Mouse (Mus musculus): ENCODE results near the gene Fam124b. TPM values are rescaled to one million over a fixed set of nuclear protein-coding genes. Genes with fewer than 3 reads are reported as not detected.

Fam124b gene
- polyA plus RNA-seq, 1 experiment from 2014 or later = 1.1 TPM

DNA sequence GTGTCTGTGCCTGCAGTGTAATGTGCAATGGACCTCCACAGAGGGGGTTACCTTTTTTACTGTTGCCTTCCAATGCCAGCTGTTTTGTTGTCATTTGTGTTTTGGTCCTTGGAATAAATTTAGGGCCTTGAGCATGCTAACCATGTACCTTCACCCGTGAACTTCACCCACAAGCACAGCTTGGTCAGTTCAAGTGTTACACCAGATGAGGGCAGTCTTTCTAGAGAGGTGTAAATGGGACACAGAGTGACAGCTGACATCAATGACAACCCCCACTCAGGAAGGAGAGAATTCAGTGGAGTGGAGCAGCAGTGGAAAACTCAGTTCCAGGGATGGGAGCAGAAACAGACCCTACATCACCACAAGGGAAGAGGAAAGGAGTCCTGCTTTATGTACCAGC is 12.3 kb upstream of the Fam124b start:
- Histone ChIP-seq H3K4me3 (replicated peaks) (no peak overlapping the region), H3K9me3 (replicated peaks) (no peaks in the 10 kb centered on the region), H3K36me3 (no peaks in the 10 kb centered on the region), H3K27ac (no peak overlapping the region), H3K4me1 (no peaks in the 10 kb centered on the region), H3K4me2 (no peak overlapping the region), H3K9ac (no peak overlapping the region), H3K27me3 (no peaks in the 10 kb centered on the region)
- ATAC-seq (replicated peaks; ENCODE audit: low FRiP score) = no peak
- WGBS = 81% methylated on average over 1 of the region's 1 CpGs

GRCm38 (mm10) chr1:80224839-80225412 is 6.7 kb upstream of the Fam124b start:
- 0 out of 2 replicates have a peak, but pooled peaks have one; percentile 40 for ATAC-seq (replicated peaks; ENCODE audit: low FRiP score)
- Histone ChIP-seq H3K4me1 (no peaks in the 10 kb centered on the region), H3K27me3 (no peaks in the 10 kb centered on the region), H3K36me3 (no peaks in the 10 kb centered on the region), H3K4me2 (no peak overlapping the region), H3K9me3 (replicated peaks) (no peaks in the 10 kb centered on the region), H3K9ac (no peak overlapping the region), H3K27ac (no peak overlapping the region), H3K4me3 (replicated peaks) (no peak overlapping the region)
- 20% methylated on average over 3 of the region's 3 CpGs for WGBS

DNA sequence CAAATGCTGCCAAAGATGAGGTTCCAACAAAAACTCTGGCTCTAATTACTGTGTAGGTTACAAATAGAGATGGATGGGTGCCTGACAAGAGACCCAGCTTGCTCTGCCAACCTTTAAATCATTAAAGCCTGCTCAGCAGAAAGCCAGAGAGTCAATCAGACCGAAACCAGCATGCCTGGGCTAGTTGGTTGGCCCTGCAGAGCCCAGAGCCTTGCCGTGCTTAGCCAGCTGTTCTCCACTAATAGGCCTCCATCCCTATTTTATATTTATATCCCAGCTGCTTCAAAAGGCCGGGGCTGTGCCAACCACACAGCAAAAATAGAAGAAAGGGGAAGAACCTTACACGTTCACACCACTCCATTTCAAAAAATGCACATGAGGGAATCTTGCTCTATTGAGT is 2.9 kb upstream of the Fam124b start:
- 43% methylated on average over 4 of the region's 4 CpGs for WGBS
- H3K4me3 ChIP-seq (replicated peaks) = no peak overlapping the region
- H3K36me3 ChIP-seq = no peaks in the 10 kb centered on the region
- H3K4me1 ChIP-seq = no peaks in the 10 kb centered on the region
- no peak overlapping the region for H3K9ac ChIP-seq
- H3K27ac ChIP-seq = no peak overlapping the region
- ATAC-seq (replicated peaks; ENCODE audit: low FRiP score) = no peak
- no peaks in the 10 kb centered on the region for H3K9me3 ChIP-seq (replicated peaks)
- no peaks in the 10 kb centered on the region for H3K27me3 ChIP-seq
- H3K4me2 ChIP-seq = no peak overlapping the region

DNA sequence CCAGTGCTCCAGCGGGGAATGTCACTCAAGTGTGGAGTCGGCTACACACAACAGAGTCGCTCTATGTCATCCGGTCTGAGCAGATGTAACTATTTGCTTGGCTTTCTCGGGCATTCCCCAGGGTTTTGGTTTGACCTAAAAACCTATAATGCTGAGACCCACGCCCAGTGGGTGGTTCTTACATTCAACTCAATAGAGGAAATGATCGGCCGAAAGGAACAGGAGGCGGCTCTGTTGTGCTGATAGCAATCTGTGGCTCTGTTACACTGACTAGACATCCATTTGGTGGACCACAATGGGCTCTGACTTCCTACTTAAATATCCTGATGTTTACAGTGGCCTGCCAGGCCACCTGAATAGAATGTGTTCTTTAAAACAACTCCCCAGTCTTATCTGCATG is 4.4 kb downstream of the Fam124b start:
- peak overlapping the region; percentile 2; the same call in 1 of the 2 replicates for H3K4me3 ChIP-seq (replicated peaks)
- H3K9me3 ChIP-seq (replicated peaks) = no peaks in the 10 kb centered on the region
- peak overlapping the region; percentile 62 for H3K27ac ChIP-seq
- no peak overlapping the region for H3K4me2 ChIP-seq
- ATAC-seq (replicated peaks; ENCODE audit: low FRiP score) = no peak
- WGBS = 68% methylated on average over 9 of the region's 9 CpGs
- no peaks in the 10 kb centered on the region for H3K27me3 ChIP-seq
- no peaks in the 10 kb centered on the region for H3K36me3 ChIP-seq
- no peaks in the 10 kb centered on the region for H3K4me1 ChIP-seq
- H3K9ac ChIP-seq = no peak overlapping the region

DNA sequence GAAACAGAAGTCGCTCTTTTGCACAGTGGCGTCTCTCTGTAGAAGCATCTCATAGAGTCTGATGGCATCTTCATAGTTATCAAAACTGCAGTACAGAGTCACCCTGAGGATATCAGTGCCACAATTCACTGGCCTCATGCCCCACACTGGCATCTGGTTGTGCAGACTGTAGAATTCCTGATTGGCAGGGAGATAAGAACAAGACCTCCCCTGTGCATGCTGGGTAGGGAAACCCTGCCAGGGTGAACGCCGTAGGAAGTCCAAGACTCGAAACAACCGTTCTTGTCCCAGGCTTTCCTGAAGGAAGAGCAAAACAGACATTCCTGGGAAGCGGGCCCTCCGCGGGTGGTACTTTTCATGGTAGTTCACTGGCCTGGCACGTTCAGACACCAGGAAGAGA is 5.1 kb downstream of the Fam124b start:
- Histone ChIP-seq H3K9me3 (replicated peaks) (no peaks in the 10 kb centered on the region), H3K27me3 (no peaks in the 10 kb centered on the region), H3K36me3 (no peaks in the 10 kb centered on the region), H3K4me1 (no peaks in the 10 kb centered on the region), H3K27ac (peak overlapping the region; percentile 62), H3K4me3 (replicated peaks) (peak overlapping the region; percentile 2), H3K4me2 (peak overlapping the region; percentile 28; the same call in 1 of the 2 replicates), H3K9ac (no peak overlapping the region)
- WGBS = 87% methylated on average over 10 of the region's 10 CpGs
- no peak for ATAC-seq (replicated peaks; ENCODE audit: low FRiP score)

- 86% methylated on average over 3 of the region's 3 CpGs for WGBS
- no peak overlapping the region for H3K9ac ChIP-seq
- H3K4me3 ChIP-seq (replicated peaks) = no peak overlapping the region
- H3K27me3 ChIP-seq = no peaks in the 10 kb centered on the region
- no peak for ATAC-seq (replicated peaks; ENCODE audit: low FRiP score)
- no peak overlapping the region for H3K27ac ChIP-seq
- no peaks in the 10 kb centered on the region for H3K36me3 ChIP-seq
- no peaks in the 10 kb centered on the region for H3K4me1 ChIP-seq
- H3K9me3 ChIP-seq (replicated peaks) = no peaks in the 10 kb centered on the region
- H3K4me2 ChIP-seq = no peak overlapping the region
These were observed 16.0 kb downstream of the Fam124b start for GRCm38 (mm10) chr1:80202314-80202713.

- 86% methylated on average over 8 of the region's 8 CpGs for WGBS
- H3K4me2 ChIP-seq = no peak overlapping the region
- H3K27ac ChIP-seq = no peak overlapping the region
- ATAC-seq (replicated peaks; ENCODE audit: low FRiP score) = no peak
- no peak overlapping the region for H3K9ac ChIP-seq
- no peaks in the 10 kb centered on the region for H3K27me3 ChIP-seq
- no peaks in the 10 kb centered on the region for H3K4me1 ChIP-seq
- no peak overlapping the region for H3K4me3 ChIP-seq (replicated peaks)
- H3K36me3 ChIP-seq = no peaks in the 10 kb centered on the region
- H3K9me3 ChIP-seq (replicated peaks) = no peaks in the 10 kb centered on the region
These were observed 25.4 kb downstream of the Fam124b start for GRCm38 (mm10) chr1:80192837-80193236.

- Histone ChIP-seq H3K9ac (no peak overlapping the region), H3K27me3 (no peaks in the 10 kb centered on the region), H3K4me2 (no peak overlapping the region), H3K9me3 (replicated peaks) (no peaks in the 10 kb centered on the region), H3K27ac (no peak overlapping the region), H3K4me1 (no peaks in the 10 kb centered on the region), H3K36me3 (no peaks in the 10 kb centered on the region), H3K4me3 (replicated peaks) (no peak overlapping the region)
- ATAC-seq (replicated peaks; ENCODE audit: low FRiP score) = no peak
- 54% methylated on average over 3 of the region's 3 CpGs for WGBS
These were observed 36.9 kb downstream of the Fam124b start for GRCm38 (mm10) chr1:80181414-80181805.

- Histone ChIP-seq H3K9me3 (replicated peaks) (no peaks in the 10 kb centered on the region), H3K4me1 (no peaks in the 10 kb centered on the region), H3K27me3 (no peaks in the 10 kb centered on the region), H3K9ac (no peak overlapping the region), H3K4me3 (replicated peaks) (no peak overlapping the region), H3K36me3 (no peaks in the 10 kb centered on the region), H3K27ac (no peak overlapping the region), H3K4me2 (no peak overlapping the region)
- 42% methylated on average over 13 of the region's 13 CpGs for WGBS
- ATAC-seq (replicated peaks; ENCODE audit: low FRiP score) = no peak
These were observed 37.4 kb downstream of the Fam124b start for GRCm38 (mm10) chr1:80180767-80181413.

- no peaks in the 10 kb centered on the region for H3K27me3 ChIP-seq
- no peaks in the 10 kb centered on the region for H3K4me1 ChIP-seq
- no peak overlapping the region for H3K4me3 ChIP-seq (replicated peaks)
- H3K9me3 ChIP-seq (replicated peaks) = no peaks in the 10 kb centered on the region
- no peak for ATAC-seq (replicated peaks; ENCODE audit: low FRiP score)
- no peak overlapping the region for H3K27ac ChIP-seq
- 64% methylated on average over 7 of the region's 7 CpGs for whole genome bisulfite sequencing
- no peak overlapping the region for H3K9ac ChIP-seq
- H3K4me2 ChIP-seq = no peak overlapping the region
- no peaks in the 10 kb centered on the region for H3K36me3 ChIP-seq
These were observed 38.1 kb downstream of the Fam124b start for GRCm38 (mm10) chr1:80180128-80180527.

DNA sequence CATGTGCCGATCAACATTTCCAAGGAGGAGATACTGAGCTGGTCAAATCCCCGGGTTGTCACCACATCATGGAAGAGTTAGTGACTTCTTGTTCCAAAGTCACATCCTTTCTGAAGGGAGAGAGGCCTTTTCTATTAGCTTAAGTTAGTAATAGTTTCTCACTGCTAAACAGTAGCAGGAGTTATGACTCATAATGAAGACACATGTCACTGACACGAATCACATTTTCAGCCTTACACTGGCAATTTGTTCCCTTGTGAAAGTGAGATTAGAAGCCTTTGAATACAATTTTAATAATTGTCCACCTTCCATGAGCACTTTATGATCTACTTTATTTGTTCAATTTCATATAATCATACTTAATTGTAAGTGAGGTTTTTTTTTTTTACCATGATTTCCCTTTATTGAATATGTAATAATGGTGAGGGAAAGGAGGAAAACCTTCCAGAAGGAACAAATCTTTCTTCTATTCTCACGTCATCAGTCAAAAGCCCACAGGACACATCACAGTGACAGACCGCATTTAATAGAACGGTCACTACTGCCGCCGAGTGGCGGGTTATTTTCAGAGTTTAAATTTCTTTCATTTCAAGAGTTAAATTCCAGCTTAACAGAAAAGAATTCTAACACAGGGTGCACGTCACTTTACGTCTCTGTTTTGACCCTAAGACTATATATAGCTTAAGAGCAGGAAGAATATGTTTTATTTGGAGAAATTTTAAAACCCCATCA is 40.5 kb downstream of the Fam124b start:
- no peaks in the 10 kb centered on the region for H3K9me3 ChIP-seq (replicated peaks)
- no peak overlapping the region for H3K4me2 ChIP-seq
- no peak overlapping the region for H3K4me3 ChIP-seq (replicated peaks)
- no peak overlapping the region for H3K27ac ChIP-seq
- H3K9ac ChIP-seq = no peak overlapping the region
- H3K4me1 ChIP-seq = no peaks in the 10 kb centered on the region
- 61% methylated on average over 11 of the region's 11 CpGs for WGBS
- no peak for ATAC-seq (replicated peaks; ENCODE audit: low FRiP score)
- no peaks in the 10 kb centered on the region for H3K36me3 ChIP-seq
- H3K27me3 ChIP-seq = no peaks in the 10 kb centered on the region

DNA sequence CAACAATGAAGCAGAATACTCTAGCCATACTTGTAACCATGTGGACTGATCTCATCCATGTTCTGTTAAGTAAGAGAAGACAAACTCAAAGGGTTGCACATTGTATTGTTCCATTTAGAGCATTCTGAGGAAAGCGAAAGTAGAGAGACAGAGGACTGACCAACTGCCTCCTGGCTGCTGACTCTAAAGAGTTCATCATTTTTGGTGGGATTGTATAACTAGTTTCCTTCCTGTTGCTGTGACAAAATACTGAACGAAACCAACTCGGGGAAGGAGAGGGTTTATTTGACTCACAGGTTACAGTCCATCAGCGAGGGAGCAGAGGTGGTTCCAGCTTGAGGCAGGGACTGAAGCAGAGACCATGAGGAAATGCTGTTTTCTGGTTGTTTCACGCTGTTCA is 50.6 kb downstream of the Fam124b start:
- no peaks in the 10 kb centered on the region for H3K4me1 ChIP-seq
- no peaks in the 10 kb centered on the region for H3K36me3 ChIP-seq
- no peak overlapping the region for H3K4me2 ChIP-seq
- H3K9ac ChIP-seq = no peak overlapping the region
- no peaks in the 10 kb centered on the region for H3K27me3 ChIP-seq
- no peaks in the 10 kb centered on the region for H3K9me3 ChIP-seq (replicated peaks)
- H3K4me3 ChIP-seq (replicated peaks) = no peak overlapping the region
- ATAC-seq (replicated peaks; ENCODE audit: low FRiP score) = no peak
- WGBS = 85% methylated on average over 5 of the region's 5 CpGs
- H3K27ac ChIP-seq = no peak overlapping the region
